Mouse (Mus musculus) lung, embryonic 16.5 days (tissue): ENCODE data around the gene Shc1. TPM values are rescaled to one million over a fixed set of nuclear protein-coding genes. Genes with fewer than 3 reads are reported as not detected.

Experiments used
- ATAC-seq: fragments of 200-750 bp; cut with Nextera tagmentation; 2 replicates; pipeline ENCODE4 v1.8.0; 2017; ENCODE audit warnings: low read depth, mild to moderate bottlenecking, moderate library complexity
- H3K27ac ChIP-seq: fragments of 300-500 bp; sonication (generic); 2 replicates; pipeline ENCODE4 v1.5.1; 2014; ENCODE audit warnings: mild to moderate bottlenecking, control low read depth, low read length
- H3K27me3 ChIP-seq: fragments of 300-500 bp; sonication (generic); 2 replicates; pipeline ENCODE4 v1.6.1; 2014; ENCODE audit warnings: low read depth, low read length, mixed read lengths; ENCODE audit not compliant: control insufficient read depth, insufficient read depth
- H3K36me3 ChIP-seq: fragments of 300-500 bp; sonication (generic); 2 replicates; pipeline ENCODE4 v1.6.1; 2014; ENCODE audit warnings: low read length; ENCODE audit not compliant: control insufficient read depth, insufficient read depth
- H3K4me1 ChIP-seq: fragments of 300-500 bp; sonication (generic); replicated peaks from 2 replicates; pipeline ENCODE4 v1.6.1; 2014; ENCODE audit warnings: low read length, mixed read lengths; ENCODE audit not compliant: control insufficient read depth, insufficient read depth
- H3K4me2 ChIP-seq: fragments of 300-500 bp; sonication (generic); 2 replicates; pipeline ENCODE4 v1.6.1; 2014; ENCODE audit warnings: low read depth, low read length, control low read depth
- H3K4me3 ChIP-seq: fragments of 300-500 bp; sonication (generic); 2 replicates; pipeline ENCODE4 v1.5.1; 2014; ENCODE audit warnings: mild to moderate bottlenecking, low read length, control low read depth
- H3K9ac ChIP-seq: fragments of 300-500 bp; sonication (generic); 2 replicates; pipeline ENCODE4 v1.6.1; 2014; ENCODE audit warnings: low read length, control low read depth
- H3K9me3 ChIP-seq: fragments of 300-500 bp; sonication (generic); 2 replicates; pipeline ENCODE4 v1.6.1; 2016; ENCODE audit warnings: low read length; ENCODE audit not compliant: control insufficient read depth
- WGBS: fragments of 180-500 bp; shearing (Covaris S2); extraction: QIAGEN DNeasy Blood & Tissue Kit; methylation state at CpG from one replicate; pipeline ENCODE4 v1.1.7; 2014; 5-methylcytosine and 5-hydroxymethylcytosine counted together
- polyA plus RNA-seq: library from polyadenylated mRNA; unstranded; fragments of >200 nt; fragmentation: Nextera tagmentation; extraction: Ambion mirVana; gene quantifications from 2 replicates; pipeline ENCODE4 v1.2.1, GENCODE M21; 2015

Gene Shc1
- polyA plus RNA-seq, 1 experiment from 2014 or later: 114 TPM

- WGBS: 5% methylated on average over 28 of the region's 28 CpGs
- peak within 1 kb of the TSS; percentile 14; the same call in 1 of the 2 replicates for H3K27ac ChIP-seq
- peak; percentile 99 for ATAC-seq
These were observed 6.5 kb upstream of the Shc1 start, which contains the start of gene Flad1 for GRCm38 (mm10) chr3:89411490-89412393. TSS of gene Flad1 (minus strand) at chr3:89411870.

GRCm38 (mm10) chr3:89416158-89416557 lies 2.1 kb upstream of the Shc1 start:
- Histone ChIP-seq H3K36me3 (peaks cover 26% of the 10 kb centered on the region), H3K27ac (no peak overlapping the region), H3K4me2 (no peak overlapping the region), H3K9ac (no peak overlapping the region), H3K4me3 (no peak overlapping the region), H3K4me1 (peaks cover 24% of the 10 kb centered on the region), H3K9me3 (no peaks in the 10 kb centered on the region), H3K27me3 (no peaks in the 10 kb centered on the region)
- WGBS: 94% methylated on average over 8 of the region's 8 CpGs
- no peak for ATAC-seq

More at GRCm38 (mm10) chr3:89411490-89412393, 6.5 kb upstream of the Shc1 start, which contains the start of gene Flad1:
- H3K36me3 ChIP-seq: peaks cover 26% of the 10 kb centered on the region
- H3K4me1 ChIP-seq: peaks cover 11% of the 10 kb centered on the region
- peak within 1 kb of the TSS; percentile 81 for H3K4me2 ChIP-seq
- no peaks in the 10 kb centered on the region for H3K27me3 ChIP-seq
- peak within 1 kb of the TSS; percentile 65 for H3K4me3 ChIP-seq
- H3K9me3 ChIP-seq: no peaks in the 10 kb centered on the region
- H3K9ac ChIP-seq: peak within 1 kb of the TSS; percentile 67

DNA sequence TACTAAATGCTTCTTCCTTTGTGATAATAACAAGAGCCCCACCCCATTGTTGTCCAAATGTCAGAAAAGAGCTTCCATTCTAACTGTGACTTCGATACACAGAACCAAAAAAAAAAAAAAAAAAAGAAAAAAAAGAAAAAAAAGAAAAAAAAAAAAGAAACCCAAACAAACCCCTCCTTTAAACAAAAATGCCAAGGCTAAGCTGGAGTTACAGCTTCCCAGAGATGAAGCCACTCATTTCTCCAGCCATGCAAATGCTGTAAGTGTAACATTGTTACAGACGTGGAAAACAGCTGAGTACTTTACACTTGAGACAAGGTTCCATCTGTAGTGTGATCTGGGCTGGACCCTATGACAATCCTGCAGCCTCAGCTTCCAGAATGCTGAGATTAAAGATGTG lies 1.1 kb upstream of the Shc1 start:
- WGBS: 7% methylated on average over 2 of the region's 2 CpGs
- H3K4me3 ChIP-seq: peak overlapping the region; percentile 78
- no peaks in the 10 kb centered on the region for H3K27me3 ChIP-seq
- peak overlapping the region; percentile 78 for H3K27ac ChIP-seq
- H3K9ac ChIP-seq: peak overlapping the region; percentile 77
- peaks cover 30% of the 10 kb centered on the region for H3K4me1 ChIP-seq
- ATAC-seq: no peak
- no peaks in the 10 kb centered on the region for H3K9me3 ChIP-seq
- H3K4me2 ChIP-seq: peak overlapping the region; percentile 91
- H3K36me3 ChIP-seq: peaks cover 26% of the 10 kb centered on the region

GRCm38 (mm10) chr3:89417840-89418169 lies 438 bp upstream of the Shc1 start:
- Histone ChIP-seq H3K27ac (peak overlapping the region; percentile 78), H3K36me3 (peaks cover 26% of the 10 kb centered on the region), H3K4me1 (peaks cover 30% of the 10 kb centered on the region), H3K27me3 (no peaks in the 10 kb centered on the region), H3K4me2 (peak overlapping the region; percentile 91), H3K4me3 (peak overlapping the region; percentile 78), H3K9ac (peak overlapping the region; percentile 77), H3K9me3 (no peaks in the 10 kb centered on the region)
- under 1% methylated on average over 20 of the region's 20 CpGs for WGBS
- peak; percentile 21 for ATAC-seq

DNA sequence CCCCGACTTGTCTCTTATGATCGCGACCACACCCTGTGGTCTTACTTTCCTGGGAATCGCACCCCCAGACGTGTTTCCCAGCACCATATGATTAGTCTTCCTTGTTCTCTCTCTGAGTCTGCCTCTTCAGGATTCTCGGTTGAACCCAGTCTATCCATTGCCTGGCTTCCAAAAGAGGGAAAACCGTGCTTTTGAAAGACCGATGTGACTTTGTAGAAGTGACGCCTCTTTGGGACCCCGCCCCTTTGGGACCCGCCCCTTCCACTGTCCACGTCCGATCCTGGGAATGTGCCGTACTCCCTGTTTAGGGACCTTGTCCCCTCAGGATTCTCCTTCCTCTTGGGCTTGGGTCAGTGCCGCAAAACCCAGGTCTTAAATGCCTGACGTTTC lies 613 bp downstream of the Shc1 start:
- Histone ChIP-seq H3K27ac (peak overlapping the region; percentile 99), H3K9me3 (no peaks in the 10 kb centered on the region), H3K36me3 (peaks cover 30% of the 10 kb centered on the region), H3K9ac (peak overlapping the region; percentile 84), H3K4me3 (peak overlapping the region; percentile 78), H3K27me3 (no peaks in the 10 kb centered on the region), H3K4me2 (peak overlapping the region; percentile 94), H3K4me1 (peaks cover 32% of the 10 kb centered on the region)
- ATAC-seq: peak; percentile 37; the same call in 1 of the 2 replicates
- 0% methylated on average over 16 of the region's 16 CpGs for WGBS

DNA sequence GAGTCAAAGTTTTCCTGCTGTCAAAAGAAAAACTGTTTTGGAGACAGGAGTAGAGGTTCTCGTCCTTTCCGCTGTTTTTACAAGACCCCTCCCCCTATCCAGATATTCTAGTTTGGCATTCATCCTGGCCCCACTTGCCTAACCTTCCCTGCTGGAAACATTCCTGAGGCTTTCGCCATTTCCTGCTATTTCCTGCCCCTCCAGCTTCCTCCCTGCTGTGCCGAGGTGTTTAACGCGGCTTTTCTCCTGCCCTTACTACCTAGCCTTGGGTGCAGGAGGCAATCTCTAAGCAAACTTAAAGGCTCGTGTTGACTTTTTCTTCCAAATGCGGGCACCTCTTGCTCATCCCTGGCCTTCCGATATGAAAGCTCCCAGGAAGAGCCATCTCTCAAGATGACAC lies 1.3 kb downstream of the Shc1 start:
- peak overlapping the region; percentile 84 for H3K9ac ChIP-seq
- peaks cover 32% of the 10 kb centered on the region for H3K4me1 ChIP-seq
- peak; percentile 18 for ATAC-seq
- WGBS: 0% methylated on average over 9 of the region's 9 CpGs
- H3K27me3 ChIP-seq: no peaks in the 10 kb centered on the region
- no peaks in the 10 kb centered on the region for H3K9me3 ChIP-seq
- peak overlapping the region; percentile 99 for H3K27ac ChIP-seq
- peak overlapping the region; percentile 94 for H3K4me2 ChIP-seq
- H3K4me3 ChIP-seq: peak overlapping the region; percentile 78
- H3K36me3 ChIP-seq: peaks cover 27% of the 10 kb centered on the region

DNA sequence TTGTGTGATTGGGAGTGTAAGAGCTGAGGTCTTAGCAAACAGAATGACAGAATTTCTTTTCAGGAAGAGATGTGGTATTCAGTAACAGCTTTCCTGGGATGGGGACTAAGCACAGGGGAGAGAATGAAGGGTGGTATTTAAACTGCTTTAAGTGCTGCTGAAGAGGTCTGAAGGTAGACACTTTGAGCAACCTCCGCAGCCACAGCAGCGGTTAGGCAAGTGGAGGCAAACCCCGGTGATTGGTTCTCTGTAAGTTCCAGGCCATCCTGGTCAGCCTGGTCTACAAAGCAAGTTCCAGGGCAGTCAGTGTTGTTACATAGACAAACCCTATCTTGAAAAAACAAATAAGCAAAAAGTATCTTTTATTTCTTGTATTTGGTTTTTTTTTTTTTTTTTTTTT lies 1.7 kb downstream of the Shc1 start:
- no peak for ATAC-seq
- WGBS: 3% methylated on average over 3 of the region's 3 CpGs

DNA sequence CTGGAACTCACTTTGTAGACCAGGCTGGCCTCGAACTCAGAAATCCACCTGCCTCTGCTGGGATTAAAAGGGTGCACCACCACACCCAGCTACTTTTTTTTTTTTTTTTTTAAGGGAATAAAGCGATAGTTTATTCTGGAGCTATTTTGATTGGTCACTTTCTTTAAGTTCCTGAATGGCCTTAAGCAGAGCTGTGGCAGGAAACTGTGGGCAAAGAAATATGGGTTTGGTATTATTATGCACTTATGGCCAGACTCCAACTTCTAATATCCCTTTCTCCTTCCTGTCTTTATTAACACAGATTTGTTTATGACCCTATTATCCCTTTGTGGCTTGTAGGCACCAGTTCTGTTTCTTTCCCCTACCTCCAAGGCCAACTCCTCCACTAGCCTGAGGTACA lies 2.2 kb downstream of the Shc1 start:
- Histone ChIP-seq H3K4me3 (peak overlapping the region; percentile 78), H3K4me1 (peaks cover 32% of the 10 kb centered on the region), H3K4me2 (peak overlapping the region; percentile 94), H3K9ac (peak overlapping the region; percentile 39), H3K27ac (peak overlapping the region; percentile 99), H3K9me3 (no peaks in the 10 kb centered on the region), H3K36me3 (peaks cover 24% of the 10 kb centered on the region), H3K27me3 (no peaks in the 10 kb centered on the region)
- 24% methylated on average over 2 of the region's 2 CpGs for WGBS
- ATAC-seq: no peak

More for the DNA sequence above, 1.7 kb downstream of the Shc1 start:
- Histone ChIP-seq H3K4me3 (peak overlapping the region; percentile 78), H3K4me2 (peak overlapping the region; percentile 94), H3K9ac (peak overlapping the region; percentile 84), H3K4me1 (peaks cover 32% of the 10 kb centered on the region), H3K36me3 (peaks cover 25% of the 10 kb centered on the region), H3K9me3 (no peaks in the 10 kb centered on the region), H3K27ac (peak overlapping the region; percentile 99), H3K27me3 (no peaks in the 10 kb centered on the region)

GRCm38 (mm10) chr3:89421002-89421774 lies 2.9 kb downstream of the Shc1 start:
- WGBS: 4% methylated on average over 11 of the region's 11 CpGs

More at GRCm38 (mm10) chr3:89421002-89421774, 2.9 kb downstream of the Shc1 start:
- Histone ChIP-seq H3K4me2 (peak overlapping the region; percentile 94), H3K27me3 (no peaks in the 10 kb centered on the region), H3K9me3 (no peaks in the 10 kb centered on the region), H3K27ac (peak overlapping the region; percentile 99), H3K9ac (peak overlapping the region; percentile 81), H3K4me1 (peaks cover 32% of the 10 kb centered on the region), H3K36me3 (peaks cover 20% of the 10 kb centered on the region), H3K4me3 (peak overlapping the region; percentile 78)
- peak; percentile 80 for ATAC-seq
